Mouse (Mus musculus) granulocyte monocyte progenitor cell, adult 5-6 weeks (primary cell): Measurements from ENCODE around the gene Ftsj1. TPM values are rescaled to one million over a fixed set of nuclear protein-coding genes. Genes with fewer than 3 reads are reported as not detected.

Experiments used
- ATAC-seq: replicated peaks from 2 replicates; pipeline ENCODE4 v1.8.0; 2016; ENCODE audit warnings: mild to moderate bottlenecking, moderate TSS enrichment, inconsistent platforms; ENCODE audit not compliant: poor library complexity, severe bottlenecking
- total RNA-seq, 2 experiments: library from RNA; stranded (forward) in 1 of 2; stranded (reverse) in 1 of 2; fragments of 200-712, 200-1000 nt in 1 of 2; fragments of >200 nt in 1 of 2; fragmentation: Nextera tagmentation in 1 of 2; gene quantifications; 2 replicates each; pipeline ENCODE4 v1.2.3; 2014 to 2017

Ftsj1 gene
- total RNA-seq (2014; fragmentation: Nextera tagmentation) (32.7 and 34.2 TPM in 2 replicates), total RNA-seq (2017) (20.5 and 37.1 TPM in 2 replicates)

DNA sequence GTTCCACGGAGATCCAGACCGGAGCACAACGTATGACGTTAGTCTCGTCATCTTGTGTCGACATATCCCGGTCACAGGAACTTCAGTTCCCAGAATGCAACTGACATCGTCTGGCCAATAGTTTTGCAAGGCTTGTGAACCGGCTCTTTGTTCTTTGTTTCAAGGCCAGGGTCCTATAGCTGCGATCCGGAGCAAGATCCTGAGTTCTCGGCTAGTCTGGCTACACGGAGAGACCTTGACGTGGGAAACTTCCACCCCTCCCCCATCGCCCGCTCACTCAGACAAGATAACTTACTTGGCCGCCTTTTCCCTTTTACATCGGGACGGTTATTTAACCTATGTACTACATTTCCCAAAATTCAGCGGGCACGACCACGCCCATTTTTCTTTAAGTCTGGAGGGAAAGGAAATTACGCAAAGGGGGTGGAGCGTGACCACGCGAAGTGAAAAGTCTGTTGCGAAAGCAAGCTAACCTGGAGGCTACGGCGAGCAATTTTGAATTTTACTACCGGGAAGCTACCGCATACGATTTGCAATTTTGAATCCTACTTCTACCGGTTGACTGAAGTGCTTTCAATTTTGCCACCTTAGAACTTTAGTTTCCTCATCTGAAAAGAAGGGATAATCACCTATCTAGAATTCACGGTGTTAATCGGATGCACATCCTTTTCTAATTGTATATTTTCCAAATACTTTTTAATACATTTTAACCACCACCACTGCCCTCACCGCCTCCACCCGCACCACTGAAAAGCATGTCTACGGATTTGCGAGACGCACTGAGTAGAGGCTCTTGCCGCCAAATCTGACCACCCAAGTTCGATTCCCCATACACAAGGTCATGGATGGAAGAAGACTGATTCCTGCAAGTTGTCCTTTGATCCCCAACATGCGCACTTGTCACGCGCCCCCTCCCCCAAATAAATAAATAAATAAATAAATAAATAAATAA is at the start of gene Ftsj1:
Gene Ftsj1 (minus strand): TSS at position 73 of the 952 bp plus-strand sequence.
- peak; percentile 93 for ATAC-seq

DNA sequence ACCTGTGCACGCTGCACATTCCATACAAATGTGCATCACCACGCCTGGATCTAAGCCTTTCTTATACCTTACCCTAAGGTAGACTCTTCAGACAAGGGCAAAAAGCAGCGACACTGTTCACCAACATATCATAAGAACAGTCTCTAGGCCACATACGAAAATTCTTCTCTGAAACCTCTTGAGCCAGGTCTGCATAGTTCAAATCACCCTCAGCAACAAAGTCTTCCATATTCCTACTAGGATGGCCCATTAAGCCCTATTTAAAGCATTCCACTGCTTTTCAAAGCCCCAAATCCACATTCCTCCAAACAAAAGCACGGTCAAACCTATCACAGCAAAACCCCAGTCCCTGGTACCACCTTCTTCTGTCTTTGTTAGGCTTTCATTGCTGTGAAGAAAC is 36.4 kb upstream of the Ftsj1 start:
- ATAC-seq, result no peak

DNA sequence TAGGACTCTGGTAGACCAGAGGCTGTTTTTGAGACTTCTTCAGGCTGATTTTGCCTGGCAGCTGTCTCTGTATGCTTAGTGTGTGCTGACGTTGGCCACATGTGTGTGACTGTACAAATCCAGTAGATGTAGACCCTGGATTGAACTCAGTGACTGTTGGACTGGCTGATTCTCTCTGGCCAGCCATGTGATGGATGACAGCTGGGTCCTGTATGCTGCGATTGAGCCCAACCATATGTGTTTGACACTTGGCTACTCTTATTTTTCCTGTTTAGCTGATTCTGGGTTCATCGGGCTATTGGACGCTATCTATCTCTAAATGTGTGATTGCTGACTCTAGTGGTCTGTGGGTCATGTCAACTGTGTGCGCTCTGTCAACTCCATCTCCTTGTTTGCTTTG is 21.9 kb upstream of the Ftsj1 start:
- no peak for ATAC-seq

DNA sequence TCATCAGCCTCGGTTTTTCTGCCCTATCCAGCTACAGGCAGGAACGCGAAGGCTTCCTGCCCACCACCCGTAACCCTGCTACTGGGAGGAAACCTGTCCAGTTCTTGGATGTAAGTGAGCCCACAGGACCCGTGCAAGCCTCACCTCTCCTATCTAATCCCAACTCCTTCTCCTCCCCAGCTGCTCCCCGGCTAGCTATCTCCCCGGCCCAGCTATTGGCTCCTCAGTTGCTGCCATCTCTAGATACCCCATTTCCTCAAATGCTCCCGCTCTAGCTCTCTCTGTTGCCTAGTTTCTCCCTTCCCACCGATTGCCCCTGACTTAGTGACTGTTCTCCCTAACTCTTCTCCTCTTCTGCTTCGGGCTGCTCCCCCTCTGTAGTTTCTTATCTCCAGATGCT is 19.8 kb upstream of the Ftsj1 start:
- ATAC-seq, result peak; percentile 22; the same call in 1 of the 2 replicates

DNA sequence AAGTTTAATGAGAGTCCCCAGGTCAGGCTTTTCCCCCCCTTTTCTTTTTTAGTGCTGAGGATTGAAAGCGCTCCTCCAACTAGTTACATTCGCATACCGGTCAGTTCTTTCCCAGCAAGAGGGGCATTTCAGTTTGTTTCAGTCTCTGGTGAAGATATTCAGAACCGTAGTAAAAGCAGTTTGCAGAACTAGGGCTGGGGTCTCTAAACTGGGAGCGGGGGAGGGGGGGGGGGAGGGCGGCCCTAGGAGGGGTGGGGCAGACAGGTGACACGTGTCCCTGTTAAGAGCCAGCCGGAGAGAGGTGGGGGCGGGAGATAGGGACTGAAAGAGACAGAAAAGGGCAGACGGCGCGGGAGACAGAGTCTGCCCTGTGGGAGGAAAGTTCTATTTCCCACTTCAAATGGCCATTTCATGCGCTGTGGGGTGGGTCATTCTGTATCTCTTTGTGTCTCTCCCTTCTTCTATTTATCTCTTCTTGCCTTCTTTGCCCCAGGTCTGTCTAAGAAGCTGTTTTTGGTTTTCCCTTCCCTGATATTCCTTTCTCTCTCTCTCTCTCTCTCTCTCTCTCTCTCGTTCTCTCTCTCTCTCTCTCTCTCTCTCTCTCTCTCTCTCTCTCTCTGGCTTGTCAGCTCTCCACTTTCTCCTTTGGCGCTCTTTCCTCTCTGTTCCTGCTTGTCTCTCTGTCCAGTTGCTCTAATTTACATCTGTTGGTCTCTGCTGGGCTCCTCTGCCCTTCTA is 19.0 kb upstream of the Ftsj1 start, which contains the start of gene Slc38a5:
Gene Slc38a5 (plus strand): TSS at position 51 of the 738 bp plus-strand sequence.
- no peak for ATAC-seq

DNA sequence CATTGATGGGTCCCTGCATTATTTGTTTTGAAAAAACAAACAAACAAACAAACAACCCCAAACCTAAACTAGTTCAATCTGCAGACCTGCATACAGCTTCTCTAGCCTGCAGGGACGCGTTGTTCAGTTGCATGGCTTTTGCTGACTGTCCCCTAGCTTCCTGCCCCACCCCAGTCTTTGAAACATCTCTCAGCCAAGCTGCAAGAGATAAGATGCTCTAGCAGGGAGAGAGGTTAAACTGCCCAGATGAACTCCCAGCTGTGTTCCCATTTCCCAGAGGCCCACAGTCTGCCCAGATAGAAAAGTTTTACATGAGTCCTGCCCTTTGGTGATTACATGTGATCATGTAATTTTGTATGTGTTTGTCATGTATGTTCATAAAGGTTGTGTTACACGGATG is 12.0 kb upstream of the Ftsj1 start:
- no peak for ATAC-seq

DNA sequence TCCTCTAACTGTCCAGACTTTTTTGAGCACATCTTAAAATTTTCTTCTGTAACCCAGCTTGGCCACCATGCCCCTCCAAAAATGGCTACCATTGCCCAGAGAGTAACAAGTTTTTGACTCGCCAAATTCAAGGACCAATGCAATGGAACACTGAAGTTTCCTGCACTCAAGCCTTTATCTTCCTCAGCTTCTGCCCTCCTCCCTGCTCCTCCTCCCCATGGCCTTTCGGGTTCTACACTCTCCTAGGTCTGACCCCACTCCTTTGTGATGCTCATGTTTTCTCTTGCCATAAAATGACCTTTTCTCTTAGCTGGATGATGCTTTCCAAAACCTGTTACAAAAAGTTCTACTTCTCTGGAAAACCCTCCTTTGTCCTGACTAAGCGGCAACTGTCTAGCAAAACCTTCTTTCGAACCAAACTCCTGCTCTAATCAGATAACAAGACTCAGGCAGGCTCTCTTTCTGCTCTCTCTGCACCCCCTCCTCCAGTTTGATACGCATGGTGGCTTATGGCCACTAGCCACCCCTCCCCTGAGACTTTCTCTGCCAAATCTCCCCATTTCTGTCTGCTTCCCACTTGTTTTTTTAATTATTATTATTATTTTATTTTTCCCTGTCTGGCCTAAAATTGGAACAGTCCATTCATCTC is 11.1 kb upstream of the Ftsj1 start:
- ATAC-seq, result no peak

DNA sequence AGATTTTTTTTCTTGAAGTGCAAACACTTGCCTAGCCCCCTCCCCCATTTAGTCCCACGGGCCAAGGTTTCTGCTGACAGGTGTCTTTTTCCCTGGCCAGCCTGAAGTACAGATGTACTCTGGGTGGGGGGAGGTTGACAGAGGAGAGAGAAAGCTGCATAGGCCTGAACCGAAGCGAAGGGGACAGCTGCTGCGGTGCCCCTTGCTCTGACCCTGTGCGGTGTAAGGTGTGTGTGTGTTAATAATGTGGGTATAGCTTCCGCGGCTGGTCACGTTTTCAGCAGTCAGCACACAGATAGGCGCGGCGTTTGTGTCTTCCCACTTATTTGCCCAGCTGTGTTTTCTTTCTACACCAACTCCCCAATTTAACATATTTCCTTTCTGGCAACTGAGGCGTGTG is 7.3 kb upstream of the Ftsj1 start:
- ATAC-seq, result no peak

DNA sequence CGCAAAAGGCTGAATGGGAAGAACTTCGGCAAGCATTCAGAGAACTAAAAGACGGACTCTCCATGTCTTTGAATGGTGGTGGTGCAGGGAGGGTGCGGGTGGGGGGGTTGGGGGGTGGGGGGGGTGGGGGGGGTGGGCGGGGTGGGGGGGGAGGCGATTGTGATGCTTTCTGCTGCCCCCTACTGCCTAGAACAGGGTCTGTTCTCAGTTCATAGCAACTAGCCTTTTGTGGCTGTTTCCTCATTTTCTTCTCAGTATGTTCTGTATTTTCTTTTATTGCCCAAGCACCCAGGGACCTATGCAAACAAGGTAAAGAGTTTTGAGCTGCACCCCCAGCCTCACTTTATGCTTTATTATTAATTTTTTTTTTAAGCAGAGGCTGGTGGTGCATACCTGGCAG is 3.6 kb upstream of the Ftsj1 start:
- ATAC-seq, result no peak

DNA sequence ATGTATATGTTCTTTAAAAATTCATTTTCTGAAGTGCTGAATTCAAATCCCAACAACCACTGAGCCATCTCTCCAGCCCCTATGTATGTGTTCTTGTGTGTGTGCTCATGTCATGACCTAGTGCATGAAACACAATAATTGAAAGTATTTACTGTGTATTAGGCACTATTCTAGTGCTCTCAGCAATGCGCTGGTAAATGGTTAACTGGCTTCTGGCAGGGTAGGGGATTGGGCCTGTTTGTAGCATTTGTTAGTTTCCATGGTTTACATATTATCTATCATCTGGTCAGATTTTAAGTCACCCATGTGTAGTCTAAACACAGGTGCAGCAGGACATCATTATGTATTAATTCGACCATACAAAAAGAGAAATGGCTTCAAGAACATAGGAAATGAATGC is 1.5 kb upstream of the Ftsj1 start:
- no peak for ATAC-seq

DNA sequence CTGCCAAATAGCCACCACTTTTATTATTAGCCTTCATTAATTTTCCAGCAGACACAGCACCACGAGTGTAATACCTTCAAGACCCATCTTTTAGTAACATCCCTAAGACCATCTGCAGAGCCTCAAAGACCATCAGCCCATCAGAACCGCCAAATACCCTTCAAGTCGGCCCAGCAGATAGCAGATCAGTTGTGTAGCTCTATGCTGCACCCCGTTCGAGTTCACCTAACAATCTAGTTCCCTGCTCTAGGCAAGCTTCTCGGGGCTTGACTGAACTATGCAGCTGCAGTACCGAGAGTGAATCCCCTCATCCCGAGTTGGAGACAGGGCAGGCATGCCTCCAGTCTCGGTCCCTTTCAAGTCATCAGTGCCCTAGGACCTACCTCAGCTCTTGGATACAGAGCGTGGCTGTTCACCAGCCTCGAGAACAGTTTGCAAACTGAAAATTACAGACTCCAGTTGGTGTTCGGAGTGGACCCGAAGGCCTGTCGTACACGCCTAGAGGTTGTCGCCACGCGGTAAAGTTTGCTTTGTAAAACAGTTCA is 345 bp downstream of the Ftsj1 start:
- ATAC-seq, result no peak; the same call in 1 of the 2 replicates

DNA sequence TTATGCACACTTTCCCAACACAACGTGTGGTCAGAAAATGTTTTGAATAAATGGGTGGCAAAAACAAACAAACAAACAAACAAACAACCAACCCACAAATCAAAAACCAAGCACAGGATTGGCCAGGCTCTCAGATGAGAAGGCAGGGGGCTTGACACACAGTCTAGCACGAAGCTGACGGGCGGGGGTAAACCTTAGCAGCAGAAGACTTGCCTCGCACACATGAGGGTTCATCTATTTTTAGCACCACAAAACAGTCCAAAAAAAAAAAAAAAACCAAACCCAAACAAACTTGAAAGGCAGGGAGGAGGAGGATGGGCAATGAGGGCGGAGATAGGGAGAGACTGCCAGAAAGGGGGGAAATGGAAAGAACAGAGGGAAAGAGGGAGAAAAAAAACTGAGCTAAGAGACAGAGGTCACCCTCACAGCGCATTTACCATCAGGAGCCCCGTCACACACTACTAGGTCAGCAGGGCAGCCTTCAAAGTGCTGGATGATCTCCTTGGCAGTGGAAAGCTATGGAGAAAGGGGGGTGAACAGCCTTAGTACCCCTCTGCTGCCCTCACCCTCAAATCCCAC is 3.6 kb downstream of the Ftsj1 start:
- no peak for ATAC-seq

DNA sequence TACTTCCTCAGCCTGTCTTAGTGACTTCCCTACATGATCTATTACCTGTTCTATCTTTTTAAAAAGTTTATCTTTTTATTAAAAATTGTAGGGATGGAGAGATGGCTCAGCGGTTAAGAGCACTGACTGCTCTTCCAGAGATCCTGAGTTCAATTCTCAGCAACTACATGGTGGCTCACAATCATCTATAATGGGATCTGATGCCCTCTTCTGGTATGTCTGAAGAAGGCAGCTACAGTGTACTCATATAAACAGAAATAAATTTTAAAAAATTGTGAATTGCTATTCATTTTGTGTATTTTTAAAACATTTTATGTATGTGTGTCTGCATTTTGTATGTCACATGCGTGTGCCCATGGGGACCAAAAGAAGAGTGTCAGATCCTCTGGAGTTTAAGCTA is 4.5 kb downstream of the Ftsj1 start:
- ATAC-seq, result no peak

DNA sequence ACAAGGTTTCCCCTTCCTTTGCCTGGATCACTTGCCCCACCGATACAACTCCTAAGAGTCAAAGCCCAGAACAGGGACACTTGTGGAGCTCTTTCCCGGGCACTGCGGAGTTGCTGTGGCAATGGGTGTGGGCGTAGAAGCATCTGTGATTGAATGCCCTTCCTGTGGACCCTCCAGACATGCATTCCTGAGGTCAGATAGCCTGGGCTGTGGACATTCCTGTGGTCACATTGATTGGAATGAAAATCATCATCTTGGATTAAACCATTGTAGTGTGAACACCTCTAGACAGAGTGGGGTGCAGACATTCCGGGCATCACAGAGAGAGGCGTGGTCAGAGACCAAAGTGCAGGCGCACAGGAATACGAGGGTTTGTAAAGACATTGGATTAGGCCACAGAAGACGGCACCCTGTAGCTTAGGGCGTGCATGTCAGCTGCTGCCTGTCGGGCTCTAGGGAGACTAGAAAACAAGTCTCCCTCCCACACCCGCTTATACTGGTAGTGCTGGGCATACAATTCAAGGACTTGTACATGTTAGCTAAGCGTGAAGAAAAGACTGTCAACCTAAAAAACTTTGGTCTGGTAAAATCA is 13.3 kb downstream of the Ftsj1 start:
- no peak for ATAC-seq

DNA sequence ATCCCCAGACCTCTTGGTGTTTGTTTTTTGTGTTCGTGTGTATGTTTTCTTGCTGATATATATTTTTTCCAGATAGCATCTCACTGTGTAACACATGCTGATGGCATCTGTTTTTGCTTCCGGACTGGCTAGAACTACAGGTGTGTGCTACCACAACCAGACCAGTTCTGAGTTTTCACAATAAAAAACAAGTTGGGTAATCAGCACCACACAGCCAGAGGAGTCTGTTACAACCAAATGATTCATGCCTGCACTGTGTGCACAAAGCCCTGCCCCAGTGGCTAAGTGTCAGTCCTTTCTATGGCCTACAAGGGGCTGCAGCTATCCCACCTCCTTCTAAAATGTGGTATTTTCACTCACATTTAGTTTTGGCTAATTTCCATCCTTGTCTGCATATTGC is 15.5 kb downstream of the Ftsj1 start:
- no peak for ATAC-seq

DNA sequence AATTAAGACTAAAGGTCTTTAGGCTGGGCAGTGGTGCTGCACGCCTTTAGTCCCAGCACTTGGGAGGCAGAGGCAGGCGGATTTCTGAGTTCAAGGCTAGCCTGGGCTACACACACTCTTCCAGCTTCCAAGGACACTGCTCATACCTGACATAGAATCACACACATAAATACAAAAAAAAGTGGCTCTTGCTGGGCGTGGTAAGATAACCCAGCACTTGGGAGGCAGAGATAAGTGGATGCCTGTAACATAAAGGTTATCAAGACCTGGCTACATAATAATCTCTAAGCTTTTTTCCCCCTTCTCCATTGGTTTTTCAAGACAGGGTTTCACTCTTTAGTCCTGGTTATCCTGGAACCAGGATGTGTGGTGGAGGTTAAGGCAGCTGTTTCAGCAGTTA is 18.6 kb downstream of the Ftsj1 start:
- no peak for ATAC-seq

DNA sequence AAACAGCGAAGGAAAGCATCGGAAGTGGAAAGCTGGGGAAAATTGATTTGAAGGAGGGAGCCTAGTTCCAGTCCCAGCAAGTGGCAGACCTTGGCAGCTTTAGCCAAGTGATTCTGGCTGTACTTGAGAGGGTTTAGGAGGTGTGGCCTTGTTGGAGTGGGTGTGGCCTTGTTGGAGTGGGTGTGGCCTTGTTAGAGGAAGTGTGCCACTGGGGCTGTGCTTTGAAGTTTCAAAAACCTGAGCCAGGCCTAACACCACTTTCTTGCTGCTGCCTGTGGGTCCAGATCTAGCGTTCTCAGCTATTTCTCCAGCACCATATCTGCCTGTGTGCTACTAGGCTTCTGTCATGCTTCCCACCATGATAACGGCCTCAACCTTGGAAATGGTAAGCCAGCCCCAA is 21.9 kb downstream of the Ftsj1 start:
- ATAC-seq, result 0 out of 2 replicates have a peak, but pooled peaks have one; percentile 17

DNA sequence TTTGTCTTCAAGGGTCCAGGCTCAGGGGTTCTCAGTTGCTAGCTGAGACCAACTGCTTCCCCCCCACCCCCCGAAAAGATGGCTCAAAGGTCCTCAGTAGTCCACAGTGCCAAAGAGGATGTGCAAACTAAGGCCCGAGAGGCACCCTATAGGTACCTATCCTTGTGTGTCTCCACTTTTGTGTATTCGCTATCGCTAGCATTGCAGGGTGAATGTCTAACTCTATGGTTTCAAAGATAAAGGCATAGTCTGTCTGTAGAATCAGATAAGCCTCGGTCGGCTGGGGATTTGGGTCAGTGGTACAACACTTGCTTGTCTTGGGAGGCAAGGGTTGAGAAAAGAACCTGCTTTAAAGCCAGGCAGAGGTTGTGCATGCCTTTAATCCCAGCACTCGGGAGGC is 28.7 kb downstream of the Ftsj1 start:
- ATAC-seq, result no peak

DNA sequence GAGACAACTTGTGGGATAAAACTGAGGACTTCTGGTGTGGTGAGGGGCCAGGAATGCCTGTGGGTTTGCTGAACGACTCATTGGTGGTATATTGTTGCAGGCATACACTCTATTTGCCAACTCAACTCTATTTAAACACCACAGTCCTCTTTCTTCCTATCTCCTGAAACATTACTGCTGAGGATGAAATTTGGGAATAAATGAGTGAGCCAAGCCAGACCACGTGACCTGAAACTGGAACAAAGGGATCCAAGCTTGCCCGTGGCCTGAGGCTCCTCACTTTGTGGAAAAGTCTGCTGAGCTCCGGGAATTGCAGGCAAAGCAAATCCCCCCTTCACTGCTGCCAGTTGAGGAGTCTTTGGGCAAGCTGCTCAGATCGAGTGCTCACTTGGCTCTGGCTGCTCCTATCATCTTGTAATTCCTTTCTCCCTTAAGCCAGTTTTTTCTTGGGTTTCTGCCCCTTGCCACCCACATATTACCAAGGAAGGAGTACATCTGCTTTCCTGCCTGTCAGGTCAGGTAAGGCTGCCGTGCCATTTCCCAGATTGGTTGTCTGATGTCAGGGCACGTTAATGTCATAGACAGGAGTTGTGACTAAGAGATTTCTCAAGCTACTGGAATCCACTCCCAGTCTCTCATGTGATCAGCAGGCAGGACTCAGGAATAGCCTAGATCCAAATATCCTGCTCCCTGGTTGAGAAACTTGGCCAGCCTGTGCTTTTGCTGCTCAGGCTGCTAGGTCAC is 29.4 kb downstream of the Ftsj1 start:
- ATAC-seq, result no peak
